Mouse (Mus musculus) forebrain, embryonic 14.5 days (tissue): ENCODE results near the gene Rps15. TPM values are rescaled to one million over a fixed set of nuclear protein-coding genes. Genes with fewer than 3 reads are reported as not detected.
"Not testable (repeated sequence)": the region's sequence is repeated elsewhere in the genome, so short reads cannot be mapped to it uniquely, and the experiment has no call there.

Source experiments
- ATAC-seq: fragments of 200-750 bp; cut with Nextera tagmentation; 2 replicates; pipeline ENCODE4 v1.8.0; 2017; ENCODE audit warnings: mild to moderate bottlenecking, moderate library complexity
- DNase-seq: peaks from one replicate; pipeline ENCODE4 v3.0.0-alpha.2; 2015; ENCODE audit warnings: low spot score
- H3K27ac ChIP-seq: fragments of 300-500 bp; sonication (generic); 2 replicates; pipeline ENCODE4 v1.5.1; 2014; ENCODE audit warnings: low read depth, mild to moderate bottlenecking, control low read depth, low read length, moderate library complexity
- H3K27me3 ChIP-seq: fragments of 300-500 bp; sonication (generic); replicated peaks from 2 replicates; pipeline ENCODE4 v1.6.1; 2014; ENCODE audit warnings: low read length, control low read depth, mixed read lengths; ENCODE audit not compliant: control insufficient read depth, insufficient read depth
- H3K36me3 ChIP-seq: fragments of 300-500 bp; sonication (generic); 2 replicates; pipeline ENCODE4 v1.6.1; 2014; ENCODE audit warnings: low read length, control low read depth; ENCODE audit not compliant: control insufficient read depth, insufficient read depth
- H3K4me1 ChIP-seq: fragments of 300-500 bp; sonication (generic); 2 replicates; pipeline ENCODE4 v1.6.1; 2014; ENCODE audit warnings: antibody characterized with exemption, low read length, control low read depth; ENCODE audit not compliant: control insufficient read depth, insufficient read depth
- H3K4me2 ChIP-seq: fragments of 300-500 bp; sonication (generic); 2 replicates; pipeline ENCODE4 v1.6.1; 2014; ENCODE audit warnings: mild to moderate bottlenecking, control low read depth, low read length
- H3K4me3 ChIP-seq: fragments of 300-500 bp; sonication (generic); 2 replicates; pipeline ENCODE4 v1.5.1; 2014; ENCODE audit warnings: low read depth, low read length, control low read depth
- H3K9ac ChIP-seq: fragments of 300-500 bp; sonication (generic); 2 replicates; pipeline ENCODE4 v1.6.1; 2014; ENCODE audit warnings: mild to moderate bottlenecking, low read length, control low read depth, moderate library complexity
- H3K9me3 ChIP-seq: fragments of 300-500 bp; sonication (generic); replicated peaks from 2 replicates; pipeline ENCODE4 v1.6.1; 2016; ENCODE audit warnings: low read length, control low read depth, mixed read lengths; ENCODE audit not compliant: control insufficient read depth
- WGBS: fragments of 180-500 bp; shearing (Covaris S2); extraction: QIAGEN DNeasy Blood & Tissue Kit; methylation state at CpG from one replicate; pipeline ENCODE4 v1.1.7; 2014; 5-methylcytosine and 5-hydroxymethylcytosine counted together
- polyA plus RNA-seq: library from polyadenylated mRNA; unstranded; fragments of >200 nt; fragmentation: Nextera tagmentation; extraction: Ambion mirVana; gene quantifications from 2 replicates; pipeline ENCODE4 v1.2.1, GENCODE M21; 2014

Gene Rps15
- 694 and 922 TPM in 2 replicates for polyA plus RNA-seq

DNA sequence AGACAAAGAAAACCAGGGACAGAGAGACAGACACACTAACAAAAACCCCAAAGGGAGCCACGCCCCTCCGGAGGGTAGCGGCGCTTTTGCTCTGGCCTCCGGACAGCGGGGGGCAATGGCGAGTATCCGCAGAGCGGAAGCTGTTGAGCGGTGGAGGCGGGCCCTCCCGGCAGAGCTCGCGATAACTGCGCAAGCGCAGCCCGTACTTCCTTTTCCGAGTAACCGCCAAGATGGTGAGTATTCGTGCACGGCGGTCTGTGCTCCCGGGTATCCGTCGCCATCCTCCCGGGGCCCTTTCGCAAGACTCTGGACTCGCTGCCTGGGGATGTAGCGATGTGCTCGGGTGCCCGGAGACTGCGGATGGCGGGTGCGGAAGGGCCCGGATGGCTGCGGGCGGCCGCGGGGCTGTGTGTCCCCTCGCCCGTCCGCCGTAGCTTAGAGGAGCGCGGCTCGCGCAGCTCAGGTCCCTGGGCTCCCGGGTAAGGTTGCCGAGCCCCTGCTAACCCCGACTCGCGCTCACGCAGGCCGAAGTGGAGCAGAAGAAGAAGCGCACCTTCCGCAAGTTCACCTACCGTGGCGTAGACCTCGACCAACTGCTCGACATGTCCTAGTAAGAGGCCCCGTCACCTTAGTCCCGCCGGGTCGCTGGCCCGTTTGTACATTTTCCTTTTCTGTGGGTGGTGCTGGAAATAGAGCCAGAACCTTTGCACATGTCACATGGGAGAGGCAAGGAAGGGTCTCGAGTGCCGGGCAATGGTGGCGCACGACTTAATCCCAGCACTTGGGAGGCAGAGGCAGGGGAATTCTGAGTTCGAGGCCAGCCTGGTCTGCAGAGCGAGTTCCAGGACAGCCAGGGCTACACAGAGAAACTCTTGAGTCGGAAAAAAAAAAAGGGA, at the start of gene Rps15:
Gene Rps15, plus strand, starts transcription at position 203 of the 896 bp plus-strand sequence.
- Histone ChIP-seq H3K9ac (peak within 1 kb of the TSS; percentile 98), H3K36me3 (peaks cover 39% of the 10 kb centered on the region), H3K4me3 (peak within 1 kb of the TSS; percentile 90), H3K4me1 (peaks cover 26% of the 10 kb centered on the region), H3K4me2 (peak within 1 kb of the TSS; percentile 96), H3K27ac (peak within 1 kb of the TSS; percentile 93), H3K9me3 (no peaks in the 10 kb centered on the region), H3K27me3 (no peaks in the 10 kb centered on the region)
- peak; percentile 85 for ATAC-seq
- under 1% methylated on average over 66 of the region's 72 CpGs for WGBS
- DNase-seq: peak; percentile 98

DNA sequence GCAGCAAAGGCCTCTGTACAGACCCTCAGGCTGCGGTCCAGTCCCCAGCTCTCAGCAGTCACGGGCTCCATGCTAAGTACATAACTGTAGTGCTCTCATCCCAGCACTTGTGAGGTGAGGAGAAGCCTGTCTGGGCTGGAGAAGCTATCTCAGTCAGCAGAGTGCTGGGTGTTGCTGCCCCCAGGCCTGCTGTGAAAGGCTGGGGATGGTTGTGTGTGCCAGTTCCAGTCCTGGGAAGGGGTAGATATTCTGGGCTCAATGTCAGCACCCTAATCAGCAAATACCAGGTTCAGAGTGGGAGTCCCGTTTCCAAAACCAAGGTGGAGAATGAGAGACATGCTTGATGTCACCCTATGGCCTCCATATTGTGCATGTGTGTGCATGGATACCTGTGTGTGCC, 49.6 kb upstream of the Rps15 start:
- H3K4me1 ChIP-seq: no peaks in the 10 kb centered on the region
- DNase-seq (no peak), ATAC-seq (no peak)
- no peak overlapping the region for H3K4me2 ChIP-seq
- no peak overlapping the region for H3K27ac ChIP-seq
- no peak overlapping the region for H3K9ac ChIP-seq
- no peaks in the 10 kb centered on the region for H3K9me3 ChIP-seq
- H3K36me3 ChIP-seq: peaks cover 70% of the 10 kb centered on the region
- H3K4me3 ChIP-seq: no peak overlapping the region
- WGBS: 90% methylated on average over 3 of the region's 3 CpGs
- H3K27me3 ChIP-seq: no peaks in the 10 kb centered on the region

DNA sequence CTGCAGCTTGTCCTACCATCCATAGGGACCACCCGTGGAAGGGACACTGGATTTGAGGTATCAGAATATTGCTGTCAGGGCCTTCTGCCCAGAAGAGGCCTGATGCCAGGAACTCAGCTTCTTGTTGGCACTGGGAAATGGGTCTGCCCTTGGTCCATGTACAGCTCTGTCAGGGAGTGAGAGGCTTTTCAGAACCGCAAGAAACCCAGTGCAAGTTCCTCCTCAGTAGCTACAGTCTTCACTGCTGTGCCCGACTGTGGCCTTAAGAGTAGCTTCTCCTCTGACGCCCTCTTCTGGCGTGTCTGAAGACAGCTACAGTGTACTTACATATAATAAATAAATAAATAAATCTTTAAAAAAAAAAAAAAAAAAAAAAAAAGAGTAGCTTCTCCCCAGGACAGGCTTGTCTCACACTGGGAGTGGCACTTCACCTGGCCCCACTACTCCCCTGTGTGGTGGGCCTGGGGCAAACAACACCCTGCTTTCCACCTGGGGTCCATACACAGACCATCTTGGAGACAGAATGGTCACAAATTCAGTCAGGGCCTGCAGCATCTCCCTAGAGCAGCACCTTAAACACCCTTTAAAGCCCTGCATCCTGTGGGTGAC, 47.4 kb upstream of the Rps15 start:
- DNase-seq (peak; percentile 80), ATAC-seq (no peak)
- Histone ChIP-seq H3K36me3 (peaks cover 47% of the 10 kb centered on the region), H3K4me2 (no peak overlapping the region), H3K27ac (no peak overlapping the region), H3K4me3 (no peak overlapping the region), H3K27me3 (no peaks in the 10 kb centered on the region), H3K9ac (no peak overlapping the region), H3K4me1 (peaks cover 3% of the 10 kb centered on the region), H3K9me3 (no peaks in the 10 kb centered on the region)
- WGBS: 31% methylated on average over 5 of the region's 5 CpGs

DNA sequence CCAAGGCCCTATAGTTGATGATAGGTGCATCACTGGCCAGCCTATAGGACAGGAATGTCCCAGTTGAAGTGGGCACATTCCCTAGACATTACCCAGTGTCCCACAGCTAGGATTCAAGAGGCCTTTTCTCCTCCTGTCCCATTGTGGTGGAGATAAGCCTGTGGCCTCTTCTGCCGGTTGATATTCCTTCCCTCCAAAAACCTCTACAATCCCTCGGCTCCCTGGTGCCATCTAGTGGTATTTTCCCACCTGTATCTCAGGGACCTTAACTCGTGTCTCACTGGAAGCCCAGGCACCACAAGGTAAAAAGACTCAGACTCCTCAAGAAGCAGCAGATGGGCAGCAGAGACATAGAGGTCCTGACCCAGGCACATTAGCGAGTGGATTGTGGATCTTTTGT, 46.7 kb upstream of the Rps15 start:
- H3K27me3 ChIP-seq: no peaks in the 10 kb centered on the region

DNA sequence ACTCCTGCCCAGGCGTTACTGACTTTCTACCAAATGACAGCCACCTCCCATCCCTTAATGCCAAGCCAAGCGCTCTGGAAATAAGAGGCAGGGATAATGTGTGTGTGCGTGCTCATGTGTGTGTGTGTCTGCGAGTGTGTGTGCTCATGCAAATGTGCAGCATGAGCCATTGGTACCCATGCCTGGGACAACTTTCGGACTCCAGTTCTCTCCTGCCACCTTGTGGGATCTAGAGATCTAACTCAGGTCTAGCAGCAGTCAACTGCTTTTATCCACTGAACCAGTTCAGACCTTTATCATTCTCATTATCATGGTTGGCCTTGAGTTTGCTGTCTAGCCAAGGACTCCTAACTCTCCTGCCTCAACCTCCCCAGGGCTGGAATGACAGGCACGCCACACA, 44.4 kb upstream of the Rps15 start:
- Histone ChIP-seq H3K4me3 (no peak overlapping the region), H3K36me3 (peaks cover 22% of the 10 kb centered on the region), H3K9me3 (no peaks in the 10 kb centered on the region), H3K4me1 (peaks cover 6% of the 10 kb centered on the region), H3K27ac (no peak overlapping the region), H3K27me3 (no peaks in the 10 kb centered on the region), H3K9ac (no peak overlapping the region), H3K4me2 (no peak overlapping the region)
- ATAC-seq: no peak
- peak; percentile 70 for DNase-seq
- 45% methylated on average over 6 of the region's 6 CpGs for WGBS

More for the DNA sequence above, 46.7 kb upstream of the Rps15 start:
- no peak overlapping the region for H3K4me2 ChIP-seq
- ATAC-seq: 0 out of 2 replicates have a peak, but pooled peaks have one; percentile 13
- DNase-seq: peak; percentile 94
- H3K4me1 ChIP-seq: peaks cover 6% of the 10 kb centered on the region
- no peak overlapping the region for H3K4me3 ChIP-seq
- 5% methylated on average over 4 of the region's 4 CpGs for WGBS
- H3K36me3 ChIP-seq: peaks cover 40% of the 10 kb centered on the region
- H3K9ac ChIP-seq: no peak overlapping the region
- no peak overlapping the region for H3K27ac ChIP-seq
- no peaks in the 10 kb centered on the region for H3K9me3 ChIP-seq

DNA sequence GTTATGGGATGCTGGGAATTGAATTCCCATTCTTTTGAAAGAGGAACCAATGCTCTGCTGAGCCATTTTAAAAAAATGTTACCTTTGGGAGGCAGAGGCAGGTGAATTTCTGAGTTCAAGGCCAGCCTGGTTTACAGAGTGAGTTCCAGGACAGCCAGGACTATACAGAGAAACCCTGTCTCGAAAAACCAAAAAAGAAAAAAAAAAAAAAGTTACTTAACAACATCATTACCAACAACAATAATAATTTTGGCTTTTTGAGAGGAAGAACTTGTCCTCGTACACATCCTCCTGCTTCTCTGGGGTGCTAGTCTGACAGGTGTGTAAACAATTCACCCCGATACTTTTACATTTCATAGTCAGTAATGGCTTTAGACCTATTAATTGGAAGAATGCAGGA, 43.8 kb upstream of the Rps15 start:
- H3K27me3 ChIP-seq, H3K4me1 ChIP-seq, DNase-seq, H3K9me3 ChIP-seq, H3K27ac ChIP-seq, ATAC-seq, H3K9ac ChIP-seq: not testable (repeated sequence)
- 52% methylated on average over 3 of the region's 3 CpGs for WGBS
- Histone ChIP-seq H3K4me2 (peak overlapping the region; percentile 96), H3K4me3 (peak overlapping the region; percentile 64), H3K36me3 (peaks cover 21% of the 10 kb centered on the region)

DNA sequence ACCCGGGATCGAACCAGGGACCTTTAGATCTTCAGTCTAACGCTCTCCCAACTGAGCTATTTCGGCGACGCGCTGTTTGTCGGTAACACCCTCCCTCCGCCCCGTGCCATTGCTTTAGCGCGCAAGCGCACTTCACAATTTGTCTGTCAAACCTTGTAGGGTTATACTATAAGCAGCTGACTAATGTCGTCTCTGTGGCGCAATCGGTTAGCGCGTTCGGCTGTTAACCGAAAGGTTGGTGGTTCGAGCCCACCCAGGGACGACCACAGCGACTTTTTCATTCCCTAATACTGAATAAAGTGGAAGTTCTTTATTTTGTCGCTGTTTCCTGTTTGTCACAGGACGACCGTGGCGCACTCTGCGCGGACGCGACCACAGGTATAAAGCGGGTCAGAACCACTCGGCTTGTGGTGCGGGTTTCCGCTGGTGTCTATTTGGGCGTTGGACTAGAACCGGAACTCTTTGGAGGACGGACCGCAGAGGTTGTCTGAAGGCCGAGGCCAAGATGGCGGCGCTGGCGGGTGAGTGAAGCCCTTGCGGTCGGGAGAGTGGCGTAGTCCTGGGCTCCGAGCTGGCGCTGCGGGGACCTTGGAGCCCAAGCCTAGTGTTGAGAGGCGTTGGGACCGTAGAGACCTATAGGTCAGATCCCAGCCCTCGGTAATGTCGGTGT, 43.1 kb upstream of the Rps15 start, which contains the start of gene Ndufs7:
Gene Ndufs7, plus strand, starts transcription at position 151 of the 670 bp plus-strand sequence.
- peak within 1 kb of the TSS; percentile 77 for H3K9ac ChIP-seq
- ATAC-seq (peak; percentile 89), DNase-seq (peak; percentile 96)
- H3K4me3 ChIP-seq: peak within 1 kb of the TSS; percentile 64
- no peaks in the 10 kb centered on the region for H3K27me3 ChIP-seq
- peaks cover 6% of the 10 kb centered on the region for H3K4me1 ChIP-seq
- peaks cover 21% of the 10 kb centered on the region for H3K36me3 ChIP-seq
- under 1% methylated on average over 53 of the region's 53 CpGs for WGBS
- peak within 1 kb of the TSS; percentile 87 for H3K27ac ChIP-seq
- peak within 1 kb of the TSS; percentile 96 for H3K4me2 ChIP-seq
- no peaks in the 10 kb centered on the region for H3K9me3 ChIP-seq

DNA sequence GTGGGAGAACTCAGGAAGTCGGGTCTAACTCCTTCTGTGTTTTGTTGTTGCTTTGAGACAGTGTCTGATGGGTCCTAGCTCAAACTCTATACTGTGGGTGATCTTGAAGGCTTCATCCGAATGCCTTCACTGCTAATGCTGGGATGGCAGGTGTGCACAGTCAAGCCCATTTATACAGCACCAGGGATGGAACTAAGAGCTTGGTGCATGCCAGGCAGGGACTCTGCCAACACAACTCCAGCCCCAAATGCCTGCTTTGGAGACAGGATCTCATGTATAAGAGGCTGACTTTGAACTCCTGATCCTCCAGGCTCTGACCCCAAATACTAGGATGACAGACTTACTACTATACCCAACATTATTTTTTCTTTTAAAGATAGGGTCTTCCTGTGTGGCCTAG, 42.2 kb upstream of the Rps15 start:
- Histone ChIP-seq H3K9me3 (no peaks in the 10 kb centered on the region), H3K27ac (no peak overlapping the region), H3K36me3 (peaks cover 26% of the 10 kb centered on the region), H3K9ac (peak overlapping the region; percentile 77), H3K27me3 (no peaks in the 10 kb centered on the region), H3K4me2 (peak overlapping the region; percentile 96), H3K4me3 (peak overlapping the region; percentile 64), H3K4me1 (peaks cover 6% of the 10 kb centered on the region)
- ATAC-seq: no peak
- no peak for DNase-seq
- 35% methylated on average over 2 of the region's 2 CpGs for WGBS
